Mouse (Mus musculus): ENCODE data around the gene Rgl1.
A peak's percentile ranks its signal among the peaks of the same experiment; 100 is the strongest.

DNA sequence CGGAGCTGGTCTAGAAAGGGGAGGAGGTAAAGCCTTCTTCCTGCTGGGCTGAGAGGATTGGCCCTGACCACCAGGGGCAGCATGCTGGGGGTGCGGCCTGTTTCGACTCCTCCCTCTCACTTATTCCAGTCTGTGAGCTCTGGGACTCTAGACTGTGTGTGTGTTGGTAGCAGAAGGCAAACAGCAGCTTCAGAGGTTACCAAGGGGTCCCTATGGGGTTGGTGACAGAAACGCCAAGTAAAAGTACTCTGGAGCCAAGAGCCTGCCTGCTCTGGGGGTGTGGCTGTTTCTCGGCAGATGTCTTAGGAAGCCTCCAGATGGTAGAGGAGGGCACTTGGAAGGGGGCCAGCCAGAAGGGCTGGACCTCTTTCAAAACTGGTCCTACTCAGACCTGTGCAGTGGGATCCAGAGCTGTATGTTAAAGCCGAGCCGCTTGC lies 49.1 kb upstream of the Rgl1 start:
- TF ChIP-seq CTCF (IDR thresholded peaks at IDR 0.05; ENCODE audit: low read depth, low read length) (peak; percentile 65), POLR2A (IDR thresholded peaks at IDR 0.05; ENCODE audit: insufficient read depth, low read length) (no peak)
